Mouse (Mus musculus) kidney, embryonic 16.5 days (tissue): Measurements from ENCODE around the gene Actn1. TPM values are rescaled to one million over a fixed set of nuclear protein-coding genes. Genes with fewer than 3 reads are reported as not detected.

Experiments
- ATAC-seq: fragments of 200-750 bp; cut with Nextera tagmentation; 2 replicates; pipeline ENCODE4 v1.8.0; 2017; ENCODE audit warnings: moderate TSS enrichment; ENCODE audit not compliant: low FRiP score, low TSS enrichment
- H3K27ac ChIP-seq: fragments of 300-500 bp; sonication (generic); 2 replicates; pipeline ENCODE4 v1.5.1; 2014; ENCODE audit warnings: low read length
- H3K27me3 ChIP-seq: fragments of 300-500 bp; sonication (generic); 2 replicates; pipeline ENCODE4 v1.6.1; 2014; ENCODE audit warnings: low read length, control low read depth, mixed read lengths; ENCODE audit not compliant: insufficient read depth
- H3K36me3 ChIP-seq: fragments of 300-500 bp; sonication (generic); 2 replicates; pipeline ENCODE4 v1.6.1; 2014; ENCODE audit warnings: low read length, control low read depth, mixed read lengths; ENCODE audit not compliant: insufficient read depth
- H3K4me1 ChIP-seq: fragments of 300-500 bp; sonication (generic); 2 replicates; pipeline ENCODE4 v1.6.1; 2014; ENCODE audit warnings: low read length, control low read depth, mixed read lengths; ENCODE audit not compliant: insufficient read depth
- H3K4me2 ChIP-seq: fragments of 300-500 bp; sonication (generic); replicated peaks from 2 replicates; pipeline ENCODE4 v1.6.1; 2014; ENCODE audit warnings: low read depth, low read length
- H3K4me3 ChIP-seq: fragments of 300-500 bp; sonication (generic); 2 replicates; pipeline ENCODE4 v1.5.1; 2014; ENCODE audit warnings: mild to moderate bottlenecking, low read length
- H3K9ac ChIP-seq: fragments of 300-500 bp; sonication (generic); replicated peaks from 2 replicates; pipeline ENCODE4 v1.6.1; 2014; ENCODE audit warnings: low read length
- H3K9me3 ChIP-seq: fragments of 300-500 bp; sonication (generic); 2 replicates; pipeline ENCODE4 v1.6.1; 2016; ENCODE audit warnings: low read length, control low read depth
- WGBS: fragments of 180-500 bp; shearing (Covaris S2); extraction: QIAGEN DNeasy Blood & Tissue Kit; methylation state at CpG from one replicate; pipeline ENCODE4 v1.1.7; 2014; 5-methylcytosine and 5-hydroxymethylcytosine counted together
- polyA plus RNA-seq: library from polyadenylated mRNA; unstranded; fragments of >200 nt; fragmentation: Nextera tagmentation; extraction: Ambion mirVana; gene quantifications from 2 replicates; pipeline ENCODE4 v1.2.1, GENCODE M21; 2015

Gene Actn1
- polyA plus RNA-seq, 1 experiment from 2014 or later, result 44.8 TPM

DNA sequence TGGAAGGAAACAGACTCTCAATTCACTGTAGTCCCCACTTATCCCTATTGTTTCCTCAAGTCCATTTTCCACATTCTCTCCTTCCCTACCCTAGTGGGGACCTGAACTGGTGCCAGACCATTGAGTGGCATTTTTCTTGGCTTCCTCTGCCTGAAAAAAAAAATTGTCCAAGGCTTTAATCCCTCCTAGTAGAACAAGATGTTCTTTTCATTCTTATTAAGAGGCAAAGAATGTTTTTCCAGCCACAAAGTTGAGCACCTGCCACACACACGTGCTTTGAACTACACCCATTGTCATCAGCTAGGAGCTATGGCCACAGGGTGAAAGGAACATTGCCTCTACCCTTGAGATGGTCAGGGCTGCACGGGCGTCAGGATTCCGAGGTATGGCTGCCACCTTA is 56.9 kb downstream of the Actn1 start:
- peaks cover 4% of the 10 kb centered on the region for H3K9me3 ChIP-seq
- H3K9ac ChIP-seq, result no peak overlapping the region
- H3K27me3 ChIP-seq, result no peaks in the 10 kb centered on the region
- no peaks in the 10 kb centered on the region for H3K4me1 ChIP-seq
- H3K27ac ChIP-seq, result no peak overlapping the region
- ATAC-seq, result no peak
- no peak overlapping the region for H3K4me2 ChIP-seq
- H3K36me3 ChIP-seq, result peaks cover 31% of the 10 kb centered on the region
- WGBS, result 79% methylated on average over 4 of the region's 4 CpGs
- H3K4me3 ChIP-seq, result no peak overlapping the region

DNA sequence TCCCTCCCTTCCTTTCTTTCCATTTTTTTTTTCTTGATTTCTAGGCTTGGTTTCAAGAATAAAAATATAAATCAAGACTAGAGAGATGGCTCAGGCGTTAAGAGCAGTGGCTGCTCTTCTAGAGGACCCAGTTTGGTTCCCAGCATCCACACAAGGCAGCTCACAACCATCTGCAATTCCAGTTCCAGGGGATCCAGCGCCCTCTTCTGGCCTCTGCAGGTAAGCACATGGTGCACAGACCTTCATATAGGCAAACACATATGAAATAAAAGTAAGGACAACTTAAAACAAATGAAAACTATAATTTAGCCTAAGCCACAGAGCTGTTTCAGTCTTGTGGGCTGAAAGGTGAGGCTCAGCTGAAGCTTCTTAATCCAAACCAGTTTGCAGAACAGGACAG is 60.4 kb downstream of the Actn1 start:
- ATAC-seq, result no peak
- no peak overlapping the region for H3K4me3 ChIP-seq
- peaks cover 4% of the 10 kb centered on the region for H3K9me3 ChIP-seq
- peaks cover 39% of the 10 kb centered on the region for H3K36me3 ChIP-seq
- no peak overlapping the region for H3K4me2 ChIP-seq
- WGBS, result 66% methylated on average over 2 of the region's 2 CpGs
- no peak overlapping the region for H3K9ac ChIP-seq
- H3K27ac ChIP-seq, result no peak overlapping the region
- no peaks in the 10 kb centered on the region for H3K27me3 ChIP-seq
- H3K4me1 ChIP-seq, result no peaks in the 10 kb centered on the region

DNA sequence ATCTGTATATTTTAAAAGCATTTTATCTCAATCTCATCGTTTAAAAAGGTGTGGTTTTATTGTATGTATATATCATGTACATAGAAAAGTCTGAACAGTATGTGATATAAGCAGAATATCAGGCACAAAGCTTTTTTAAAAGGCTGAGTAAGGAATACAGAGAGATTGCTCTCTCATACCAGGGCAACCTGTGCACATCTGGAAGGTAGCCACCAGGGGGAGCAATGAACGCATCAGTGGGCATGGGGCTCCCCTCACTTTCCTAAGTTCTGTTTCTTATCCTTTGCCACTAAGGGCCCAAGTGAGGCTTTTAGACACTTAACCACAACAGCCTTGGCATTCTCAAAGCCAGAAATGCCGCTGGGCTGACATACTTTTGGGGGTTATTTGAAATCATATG is 61.7 kb downstream of the Actn1 start:
- H3K4me2 ChIP-seq, result no peak overlapping the region
- no peak; the same call in 1 of the 2 replicates for ATAC-seq
- no peak overlapping the region for H3K9ac ChIP-seq
- H3K4me1 ChIP-seq, result no peaks in the 10 kb centered on the region
- H3K27me3 ChIP-seq, result no peaks in the 10 kb centered on the region
- whole genome bisulfite sequencing, result 36% methylated on average over 3 of the region's 3 CpGs
- H3K9me3 ChIP-seq, result peaks cover 4% of the 10 kb centered on the region
- no peak overlapping the region for H3K27ac ChIP-seq
- H3K36me3 ChIP-seq, result peaks cover 37% of the 10 kb centered on the region
- no peak overlapping the region for H3K4me3 ChIP-seq

DNA sequence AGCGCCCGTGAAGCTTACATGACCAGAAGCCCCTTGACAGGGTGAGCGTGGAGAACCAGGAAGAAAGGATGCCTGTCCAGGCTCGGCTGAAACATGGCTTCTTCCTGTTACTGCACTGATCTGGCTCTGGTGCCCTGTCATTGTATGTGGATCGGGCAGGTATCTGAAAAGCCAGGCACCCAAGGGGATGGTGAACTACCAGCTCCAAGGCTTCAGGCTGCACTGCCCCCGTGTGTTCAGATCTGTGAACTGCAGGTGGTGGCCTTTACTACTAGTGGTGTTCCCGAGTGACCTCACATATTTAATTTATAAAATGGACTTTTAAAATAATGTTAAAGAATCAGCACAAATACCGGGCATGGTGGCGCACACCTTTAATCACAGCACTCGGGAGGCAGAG is 62.8 kb downstream of the Actn1 start:
- ATAC-seq, result no peak
- Histone ChIP-seq H3K9me3 (peaks cover 4% of the 10 kb centered on the region), H3K27me3 (no peaks in the 10 kb centered on the region), H3K4me1 (no peaks in the 10 kb centered on the region), H3K9ac (no peak overlapping the region), H3K4me3 (no peak overlapping the region), H3K27ac (no peak overlapping the region), H3K36me3 (peaks cover 48% of the 10 kb centered on the region), H3K4me2 (no peak overlapping the region)
- 84% methylated on average over 10 of the region's 10 CpGs for WGBS

DNA sequence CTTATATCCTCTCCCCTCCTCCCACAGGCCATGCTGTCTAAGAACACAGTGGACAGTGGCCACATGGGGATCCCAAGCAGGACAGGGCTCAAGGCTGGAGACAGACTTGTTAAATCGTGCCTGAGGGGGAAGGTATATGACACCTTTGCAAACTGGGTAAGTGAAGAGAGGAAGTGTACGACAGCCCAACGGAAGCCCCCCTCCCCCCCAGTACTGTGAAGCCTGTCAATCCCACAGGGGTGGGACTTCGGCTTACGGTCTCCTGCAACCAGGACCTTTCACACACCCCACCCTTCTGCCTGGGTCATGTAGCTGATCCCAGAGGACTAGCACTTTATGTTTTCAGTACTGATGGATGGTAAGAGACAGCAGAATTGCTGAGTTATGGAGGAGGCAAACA is 68.4 kb downstream of the Actn1 start:
- 0 out of 2 replicates have a peak, but pooled peaks have one; percentile 7 for ATAC-seq
- Histone ChIP-seq H3K27ac (no peak overlapping the region), H3K27me3 (no peaks in the 10 kb centered on the region), H3K4me2 (no peak overlapping the region), H3K4me3 (no peak overlapping the region), H3K4me1 (no peaks in the 10 kb centered on the region), H3K36me3 (peaks cover 65% of the 10 kb centered on the region), H3K9ac (no peak overlapping the region), H3K9me3 (no peaks in the 10 kb centered on the region)
- 57% methylated on average over 5 of the region's 5 CpGs for whole genome bisulfite sequencing

DNA sequence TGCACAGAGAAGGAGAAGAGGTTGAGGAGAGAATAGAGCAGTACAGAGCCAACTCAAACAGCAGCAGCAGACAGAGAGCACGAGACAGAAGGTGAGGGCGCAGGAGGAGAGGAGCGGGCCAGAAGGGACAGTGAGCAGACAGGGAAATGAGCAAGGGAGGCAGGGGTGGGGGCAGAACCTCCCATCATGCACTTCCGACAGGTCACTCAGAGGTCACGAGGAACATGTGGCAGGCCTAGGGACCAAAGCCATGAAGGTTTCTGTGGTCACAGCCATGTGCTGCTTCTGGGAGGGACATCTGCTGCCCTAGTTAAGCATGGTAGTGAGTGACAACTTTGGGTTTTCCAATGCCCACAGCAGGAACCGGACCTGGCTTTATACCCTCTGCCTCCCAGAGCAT is 68.8 kb downstream of the Actn1 start:
- H3K4me2 ChIP-seq, result no peak overlapping the region
- peak; percentile 13; the same call in 1 of the 2 replicates for ATAC-seq
- peaks cover 61% of the 10 kb centered on the region for H3K36me3 ChIP-seq
- H3K9me3 ChIP-seq, result no peaks in the 10 kb centered on the region
- no peak overlapping the region for H3K9ac ChIP-seq
- H3K27ac ChIP-seq, result no peak overlapping the region
- no peaks in the 10 kb centered on the region for H3K27me3 ChIP-seq
- 74% methylated on average over 6 of the region's 6 CpGs for WGBS
- no peak overlapping the region for H3K4me3 ChIP-seq
- no peaks in the 10 kb centered on the region for H3K4me1 ChIP-seq

DNA sequence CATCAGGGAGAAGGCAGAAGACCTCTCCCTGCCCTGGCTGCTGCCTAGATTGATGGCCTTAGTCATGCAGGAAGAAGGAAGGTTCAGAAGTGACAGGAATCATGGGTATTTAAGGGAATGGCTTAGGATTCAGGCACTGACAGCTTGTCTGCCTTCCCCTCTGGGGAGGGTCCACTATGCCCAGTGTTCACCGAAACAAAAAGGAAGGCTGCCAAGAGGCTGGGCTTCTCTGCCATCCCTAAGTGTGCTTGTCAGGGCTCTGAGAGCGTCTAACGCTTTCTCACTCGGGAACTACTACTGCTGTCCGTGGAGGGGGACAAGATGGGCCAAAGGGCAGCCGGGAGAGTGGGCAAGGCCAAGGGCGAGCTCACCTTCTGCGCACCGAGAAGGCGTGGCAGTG is 69.3 kb downstream of the Actn1 start:
- H3K9me3 ChIP-seq, result no peaks in the 10 kb centered on the region
- H3K27me3 ChIP-seq, result no peaks in the 10 kb centered on the region
- WGBS, result 86% methylated on average over 10 of the region's 10 CpGs
- no peak overlapping the region for H3K9ac ChIP-seq
- no peak overlapping the region for H3K27ac ChIP-seq
- no peak overlapping the region for H3K4me3 ChIP-seq
- no peak for ATAC-seq
- H3K4me2 ChIP-seq, result no peak overlapping the region
- H3K4me1 ChIP-seq, result no peaks in the 10 kb centered on the region
- peaks cover 57% of the 10 kb centered on the region for H3K36me3 ChIP-seq

DNA sequence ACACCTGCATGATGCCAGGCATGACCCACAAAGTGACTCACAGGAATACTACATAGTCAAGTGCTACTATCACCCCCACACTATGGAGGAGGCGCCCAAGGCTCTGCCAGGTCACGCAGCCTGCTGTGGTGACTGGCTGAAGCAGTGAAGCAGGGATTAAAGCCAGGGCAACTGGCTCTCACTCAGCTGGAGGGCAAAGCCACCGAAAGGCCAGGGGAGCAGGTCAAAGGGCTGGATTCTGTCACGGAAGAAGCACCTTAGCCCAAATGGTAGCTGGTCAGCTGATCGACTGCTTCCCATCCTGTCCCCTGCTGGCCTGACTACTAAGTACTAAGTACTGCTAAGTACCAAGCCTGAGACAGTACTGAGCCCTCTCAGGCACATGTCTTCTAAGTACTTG is 76.1 kb downstream of the Actn1 start:
- H3K27ac ChIP-seq, result no peak overlapping the region
- peaks cover 52% of the 10 kb centered on the region for H3K36me3 ChIP-seq

DNA sequence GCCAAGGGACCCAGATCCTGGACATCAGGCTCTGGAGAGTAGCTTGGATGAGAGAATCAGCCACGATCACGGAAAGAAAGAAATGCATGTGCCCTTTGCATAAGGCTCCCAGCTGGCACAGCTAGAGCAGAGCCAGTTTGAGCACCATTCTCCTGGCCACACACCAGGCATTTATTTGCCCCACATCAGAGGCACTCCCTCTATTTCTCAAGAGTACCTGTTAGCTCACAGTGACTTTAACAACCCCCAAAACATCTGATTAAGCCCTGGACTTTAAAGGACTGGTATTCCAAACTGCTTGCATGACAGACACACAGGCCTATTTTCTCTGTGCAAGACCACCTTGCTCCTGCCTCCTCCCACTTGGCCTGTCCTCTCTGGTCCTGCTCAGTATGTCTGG is 78.3 kb downstream of the Actn1 start:
- no peak overlapping the region for H3K4me3 ChIP-seq
- H3K9me3 ChIP-seq, result no peaks in the 10 kb centered on the region
- H3K9ac ChIP-seq, result no peak overlapping the region
- H3K27ac ChIP-seq, result no peak overlapping the region
- H3K4me2 ChIP-seq, result no peak overlapping the region
- ATAC-seq, result no peak
- no peaks in the 10 kb centered on the region for H3K4me1 ChIP-seq
- H3K36me3 ChIP-seq, result peaks cover 63% of the 10 kb centered on the region
- H3K27me3 ChIP-seq, result no peaks in the 10 kb centered on the region
- WGBS, result 90% methylated on average over 2 of the region's 2 CpGs

More for the DNA sequence above, 76.1 kb downstream of the Actn1 start:
- no peak for ATAC-seq
- H3K27me3 ChIP-seq, result no peaks in the 10 kb centered on the region
- WGBS, result 73% methylated on average over 5 of the region's 5 CpGs
- H3K4me3 ChIP-seq, result no peak overlapping the region
- no peak overlapping the region for H3K4me2 ChIP-seq
- no peaks in the 10 kb centered on the region for H3K9me3 ChIP-seq
- H3K9ac ChIP-seq, result no peak overlapping the region
- no peaks in the 10 kb centered on the region for H3K4me1 ChIP-seq

DNA sequence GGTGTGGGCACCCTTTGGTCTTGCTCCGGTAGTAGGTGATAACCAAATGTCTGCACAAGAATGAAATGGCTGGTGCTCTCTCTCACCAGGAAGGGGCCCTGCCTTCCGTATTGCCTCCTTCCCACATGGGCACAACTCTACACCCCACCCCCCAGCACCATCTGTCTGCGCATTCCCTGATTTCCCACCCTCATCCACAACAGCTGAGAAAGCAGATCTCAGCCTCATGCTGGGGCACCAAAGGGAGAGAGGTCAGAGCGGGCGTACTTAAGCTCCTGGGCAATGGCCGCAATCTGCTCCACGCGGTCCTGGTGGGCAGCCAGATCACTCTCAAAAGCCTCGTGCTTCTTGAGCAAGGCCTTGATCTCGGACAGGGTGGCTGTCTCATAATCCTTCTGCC is 82.1 kb downstream of the Actn1 start:
- WGBS, result 82% methylated on average over 10 of the region's 10 CpGs
- no peak for ATAC-seq

More for the DNA sequence above, 82.1 kb downstream of the Actn1 start:
- Histone ChIP-seq H3K9me3 (no peaks in the 10 kb centered on the region), H3K27me3 (no peaks in the 10 kb centered on the region), H3K4me1 (no peaks in the 10 kb centered on the region), H3K4me2 (no peak overlapping the region), H3K27ac (no peak overlapping the region), H3K9ac (no peak overlapping the region), H3K36me3 (peaks cover 73% of the 10 kb centered on the region), H3K4me3 (no peak overlapping the region)
